Mouse (Mus musculus) liver, embryonic 11.5 days (tissue): ENCODE data around the gene Lgals7. TPM values are rescaled to one million over a fixed set of nuclear protein-coding genes. Genes with fewer than 3 reads are reported as not detected.
A peak's percentile ranks its signal among the peaks of the same experiment; 100 is the strongest.

ENCODE experiments used
- ATAC-seq: fragments of 200-750 bp; cut with Nextera tagmentation; replicated peaks from 2 replicates; pipeline ENCODE4 v1.8.0; 2017; ENCODE audit warnings: moderate number of reproducible peaks, mild to moderate bottlenecking, moderate TSS enrichment, moderate library complexity; ENCODE audit not compliant: low FRiP score
- DNase-seq: peaks from one replicate; pipeline ENCODE4 v3.0.0-alpha.2; 2017; ENCODE audit warnings: low spot score
- H3K27ac ChIP-seq: fragments of 300-500 bp; sonication (generic); 2 replicates; pipeline ENCODE4 v1.5.1; 2014; ENCODE audit warnings: mild to moderate bottlenecking, low read depth, low read length, control low read depth
- H3K27me3 ChIP-seq: fragments of 300-500 bp; sonication (generic); replicated peaks from 2 replicates; pipeline ENCODE4 v1.6.1; 2014; ENCODE audit warnings: low read length, mixed read lengths; ENCODE audit not compliant: control insufficient read depth, insufficient read depth
- H3K36me3 ChIP-seq: fragments of 300-500 bp; sonication (generic); 2 replicates; pipeline ENCODE4 v1.6.1; 2014; ENCODE audit warnings: mild to moderate bottlenecking, low read length, moderate library complexity, mixed read lengths; ENCODE audit not compliant: control insufficient read depth, insufficient read depth
- H3K4me1 ChIP-seq: fragments of 300-500 bp; sonication (generic); replicated peaks from 2 replicates; pipeline ENCODE4 v1.6.1; 2014; ENCODE audit warnings: low read length, mixed read lengths; ENCODE audit not compliant: control insufficient read depth, insufficient read depth
- H3K4me2 ChIP-seq: fragments of 300-500 bp; sonication (generic); 2 replicates; pipeline ENCODE4 v1.6.1; 2014; ENCODE audit warnings: mild to moderate bottlenecking, control low read depth, moderate library complexity
- H3K4me3 ChIP-seq: fragments of 300-500 bp; sonication (generic); 2 replicates; pipeline ENCODE4 v1.5.1; 2014; ENCODE audit warnings: low read depth, low read length, control low read depth
- H3K9ac ChIP-seq: fragments of 300-500 bp; sonication (generic); 2 replicates; pipeline ENCODE4 v1.6.1; 2014; ENCODE audit warnings: low read depth, low read length, control low read depth
- H3K9me3 ChIP-seq: fragments of 300-500 bp; sonication (generic); 2 replicates; pipeline ENCODE4 v1.6.1; 2016; ENCODE audit warnings: low read length, inconsistent platforms, mixed read lengths; ENCODE audit not compliant: control insufficient read depth
- WGBS: fragments of 180-500 bp; shearing (Covaris S2); extraction: QIAGEN DNeasy Blood & Tissue Kit; methylation state at CpG from one replicate; pipeline ENCODE4 v1.1.7; 2014; 5-methylcytosine and 5-hydroxymethylcytosine counted together
- polyA plus RNA-seq: library from polyadenylated mRNA; unstranded; fragments of >200 nt; fragmentation: Nextera tagmentation; extraction: Ambion mirVana; gene quantifications from 2 replicates; pipeline ENCODE4 v1.2.1, GENCODE M21; 2014

The Lgals7 gene
- polyA plus RNA-seq, 1 experiment from 2014 or later: not detected

- H3K36me3 ChIP-seq: peaks cover 73% of the 10 kb centered on the region
Observed at GRCm38 (mm10) chr7:28819571-28819970, 44.1 kb upstream of the Lgals7 start.

DNA sequence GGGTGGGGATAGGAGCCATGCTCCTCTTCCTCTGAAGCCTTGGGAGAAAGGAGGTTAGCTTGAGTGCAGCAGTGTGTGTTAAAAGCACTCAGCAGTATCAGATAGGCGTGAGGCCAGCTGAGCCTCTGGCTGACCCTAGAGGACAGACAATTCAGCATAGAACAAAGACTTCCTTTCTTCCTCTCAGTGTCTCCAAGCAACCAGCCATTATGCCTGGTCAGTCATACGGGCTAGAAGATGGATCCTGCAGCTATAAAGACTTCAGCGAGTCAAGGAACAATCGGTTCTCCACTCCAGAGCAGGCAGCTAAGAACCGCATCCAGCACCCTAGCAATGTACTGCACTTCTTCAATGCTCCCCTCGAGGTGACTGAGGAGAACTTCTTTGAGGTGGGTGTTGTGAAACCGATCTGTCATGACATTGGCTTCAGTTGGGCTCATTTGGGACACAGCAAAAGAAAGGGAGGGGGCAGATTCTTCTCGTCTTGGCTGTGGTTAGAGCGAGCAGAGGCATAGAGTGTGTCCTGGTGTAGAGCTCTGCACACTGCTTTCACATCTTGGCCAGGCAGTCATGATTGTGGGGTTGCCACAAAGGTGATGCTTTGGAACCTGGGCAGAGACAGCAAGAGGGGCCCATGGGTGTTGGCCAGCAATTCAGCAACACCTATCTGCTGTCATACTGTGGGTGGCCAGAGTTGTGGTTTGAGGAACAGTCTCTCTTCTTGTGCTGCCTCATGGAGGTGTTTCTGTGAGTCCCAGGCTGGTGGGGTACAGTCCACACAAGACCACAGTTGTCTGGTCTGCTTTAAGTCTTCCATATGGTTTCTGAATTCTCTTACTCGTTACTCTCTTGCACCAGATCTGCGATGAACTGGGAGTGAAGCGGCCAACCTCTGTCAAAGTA, 43.0 kb upstream of the Lgals7 start:
- Histone ChIP-seq H3K27me3 (no peaks in the 10 kb centered on the region), H3K36me3 (peaks cover 63% of the 10 kb centered on the region), H3K4me2 (no peak overlapping the region), H3K4me3 (no peak overlapping the region), H3K9ac (no peak overlapping the region), H3K9me3 (no peaks in the 10 kb centered on the region), H3K27ac (no peak overlapping the region), H3K4me1 (peaks cover 33% of the 10 kb centered on the region)
- DNase-seq (no peak), ATAC-seq (no peak)
- WGBS: 78% methylated on average over 12 of the region's 12 CpGs

More at GRCm38 (mm10) chr7:28819571-28819970, 44.1 kb upstream of the Lgals7 start:
- no peak overlapping the region for H3K4me2 ChIP-seq
- H3K9me3 ChIP-seq: no peaks in the 10 kb centered on the region
- H3K9ac ChIP-seq: no peak overlapping the region
- ATAC-seq (no peak), DNase-seq (no peak)
- H3K27ac ChIP-seq: no peak overlapping the region
- H3K27me3 ChIP-seq: no peaks in the 10 kb centered on the region
- H3K4me3 ChIP-seq: no peak overlapping the region
- peaks cover 30% of the 10 kb centered on the region for H3K4me1 ChIP-seq
- WGBS: 88% methylated on average over 4 of the region's 4 CpGs

DNA sequence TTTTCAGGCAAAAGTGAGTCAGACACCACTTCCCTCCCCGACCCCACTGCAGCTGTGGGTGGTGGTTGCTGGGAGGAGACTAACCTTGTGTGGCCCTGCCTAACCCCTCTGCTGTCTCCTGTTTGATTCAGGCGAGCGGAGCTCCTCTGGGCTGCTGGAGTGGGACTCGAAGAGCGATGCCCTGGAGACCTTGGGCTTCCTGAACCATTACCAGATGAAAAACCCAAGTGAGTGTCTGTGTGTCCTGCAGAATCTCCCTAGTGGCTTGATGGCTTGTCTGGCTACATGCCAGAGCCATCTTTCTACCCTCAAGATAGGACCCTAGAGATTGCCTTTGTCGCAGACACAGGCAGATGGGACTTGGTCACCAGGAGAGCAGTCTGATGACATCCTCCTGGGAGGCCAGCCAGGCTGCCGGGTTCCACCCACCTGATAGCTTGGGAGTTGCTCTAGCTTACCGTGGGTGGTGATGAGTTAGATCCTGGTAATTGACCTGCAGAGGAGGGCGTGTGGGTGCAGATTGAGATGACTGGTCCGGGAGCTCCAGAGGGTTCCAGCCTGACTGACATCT, 42.3 kb upstream of the Lgals7 start:
- no peaks in the 10 kb centered on the region for H3K9me3 ChIP-seq
- no peak overlapping the region for H3K4me3 ChIP-seq
- no peak for DNase-seq
- H3K4me1 ChIP-seq: peaks cover 33% of the 10 kb centered on the region
- no peak overlapping the region for H3K9ac ChIP-seq
- H3K36me3 ChIP-seq: peaks cover 56% of the 10 kb centered on the region
- H3K4me2 ChIP-seq: no peak overlapping the region
- WGBS: 68% methylated on average over 10 of the region's 10 CpGs
- ATAC-seq: no peak
- no peaks in the 10 kb centered on the region for H3K27me3 ChIP-seq
- no peak overlapping the region for H3K27ac ChIP-seq

- Histone ChIP-seq H3K4me1 (peaks cover 25% of the 10 kb centered on the region), H3K36me3 (peaks cover 43% of the 10 kb centered on the region), H3K4me3 (no peak overlapping the region), H3K27me3 (no peaks in the 10 kb centered on the region), H3K4me2 (no peak overlapping the region), H3K27ac (no peak overlapping the region), H3K9ac (no peak overlapping the region), H3K9me3 (no peaks in the 10 kb centered on the region)
- ATAC-seq: no peak
- no peak for DNase-seq
- 76% methylated on average over 1 of the region's 1 CpGs for WGBS
Observed at GRCm38 (mm10) chr7:28822556-28822955, 41.1 kb upstream of the Lgals7 start.

DNA sequence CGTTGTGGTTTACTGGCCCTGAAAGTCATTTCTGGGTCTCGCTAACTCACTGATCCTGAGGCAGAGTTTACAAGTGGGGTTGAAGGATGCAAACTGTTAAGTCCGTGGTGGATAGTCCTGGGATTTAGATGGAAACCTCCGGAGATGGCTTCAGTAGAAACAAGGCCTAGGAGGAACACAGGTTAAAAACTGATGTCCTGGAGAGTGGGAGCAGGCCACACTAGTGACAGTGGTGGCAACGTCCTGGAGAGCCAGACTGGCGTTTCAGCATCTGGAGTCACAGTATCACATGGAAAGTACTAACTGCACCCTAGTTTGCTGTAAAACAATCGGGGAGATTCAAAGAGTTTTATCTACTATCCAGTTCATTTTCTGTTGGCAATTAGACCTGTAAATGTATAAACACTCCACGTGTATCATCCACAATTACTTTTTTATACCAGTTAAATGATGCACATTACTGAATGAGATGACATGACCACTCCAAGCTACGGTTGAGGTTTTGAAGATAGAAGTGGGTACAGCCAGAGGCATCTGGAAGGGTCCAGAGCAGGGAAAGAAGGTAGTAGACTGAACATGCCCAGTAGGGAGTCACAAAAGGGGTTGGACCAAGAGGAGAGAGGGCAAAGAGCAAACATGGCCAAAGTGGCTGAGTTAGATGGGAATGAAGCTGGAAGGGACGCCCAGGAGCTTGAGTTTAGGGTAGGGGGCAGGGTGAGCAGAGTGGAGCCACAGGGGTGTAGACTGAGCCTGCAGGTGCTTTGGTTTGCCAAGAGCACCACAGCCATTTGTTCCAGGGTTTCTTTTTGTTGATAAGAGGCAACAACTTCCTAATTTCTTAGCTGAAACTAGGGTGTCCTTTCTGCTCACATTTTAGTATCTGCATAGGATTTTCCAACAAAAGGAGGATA, 40.4 kb upstream of the Lgals7 start:
- H3K27me3 ChIP-seq: no peaks in the 10 kb centered on the region
- no peak overlapping the region for H3K4me2 ChIP-seq
- H3K36me3 ChIP-seq: peaks cover 37% of the 10 kb centered on the region
- 52% methylated on average over 10 of the region's 10 CpGs for WGBS
- no peak overlapping the region; the same call in 1 of the 2 replicates for H3K27ac ChIP-seq
- H3K9ac ChIP-seq: no peak overlapping the region
- peaks cover 18% of the 10 kb centered on the region for H3K4me1 ChIP-seq
- no peak for ATAC-seq
- no peak overlapping the region for H3K4me3 ChIP-seq
- no peak for DNase-seq
- H3K9me3 ChIP-seq: no peaks in the 10 kb centered on the region

GRCm38 (mm10) chr7:28823932-28824331, 39.7 kb upstream of the Lgals7 start:
- ATAC-seq: no peak
- peaks cover 31% of the 10 kb centered on the region for H3K36me3 ChIP-seq
- DNase-seq: no peak
- no peak overlapping the region; the same call in 1 of the 2 replicates for H3K27ac ChIP-seq
- H3K9me3 ChIP-seq: no peaks in the 10 kb centered on the region
- H3K9ac ChIP-seq: no peak overlapping the region
- H3K4me3 ChIP-seq: no peak overlapping the region
- peaks cover 15% of the 10 kb centered on the region for H3K4me1 ChIP-seq
- 51% methylated on average over 2 of the region's 2 CpGs for WGBS
- no peaks in the 10 kb centered on the region for H3K27me3 ChIP-seq
- no peak overlapping the region for H3K4me2 ChIP-seq

- ATAC-seq (peak; percentile 81), DNase-seq (peak; percentile 84)
- Histone ChIP-seq H3K4me3 (peak within 1 kb of the TSS; percentile 61), H3K36me3 (peaks cover 28% of the 10 kb centered on the region), H3K27me3 (no peaks in the 10 kb centered on the region), H3K4me2 (peak within 1 kb of the TSS; percentile 79), H3K9ac (peak within 1 kb of the TSS; percentile 77), H3K9me3 (no peaks in the 10 kb centered on the region), H3K4me1 (peaks cover 15% of the 10 kb centered on the region), H3K27ac (peak within 1 kb of the TSS; percentile 74)
- WGBS: 2% methylated on average over 33 of the region's 33 CpGs
Observed at GRCm38 (mm10) chr7:28824941-28825685, 38.5 kb upstream of the Lgals7 start, which contains the start of gene Ech1. Gene Ech1 (plus strand): TSS chr7:28825217.
